Mouse (Mus musculus) R1 (cell line): ENCODE measurements around the gene Masp2.
A peak's percentile ranks its signal among the peaks of the same experiment; 100 is the strongest.

ENCODE experiments used
- DNase-seq: peaks from one replicate; pipeline ENCODE4 v3.0.0-alpha.2; 2018; ENCODE audit warnings: low read depth, low spot score

Masp2 gene

GRCm38 (mm10) chr4:148600316-148600715, 2.0 kb upstream of the Masp2 start:
- peak; percentile 61 for DNase-seq

DNA sequence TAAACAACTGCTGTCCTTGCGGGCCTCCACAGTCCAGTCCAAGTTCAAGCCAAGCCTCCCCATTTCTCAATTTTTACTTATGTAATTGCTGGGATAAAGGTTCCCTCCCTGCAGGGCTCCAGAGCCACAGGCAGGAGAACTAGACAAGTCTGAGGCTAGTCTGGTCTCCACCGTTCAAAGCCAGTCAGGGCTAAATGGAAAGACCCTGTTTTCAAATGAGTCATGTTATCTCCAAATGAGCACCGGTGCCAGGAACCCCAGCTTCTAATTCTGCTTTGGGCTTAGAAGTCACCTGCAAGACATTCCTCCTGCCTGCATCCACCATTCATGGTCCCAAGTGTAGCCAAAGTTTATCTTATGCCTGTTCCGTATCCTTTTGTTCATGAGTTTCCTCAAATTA, 483 bp upstream of the Masp2 start:
- no peak for DNase-seq

- DNase-seq, result peak; percentile 85
These were observed 1.2 kb downstream of the Masp2 start for GRCm38 (mm10) chr4:148603376-148604139.

- DNase-seq, result no peak
These were observed 1.8 kb downstream of the Masp2 start for GRCm38 (mm10) chr4:148604141-148604540.

- peak; percentile 84 for DNase-seq
These were observed 2.3 kb downstream of the Masp2 start for GRCm38 (mm10) chr4:148604541-148605165.

DNA sequence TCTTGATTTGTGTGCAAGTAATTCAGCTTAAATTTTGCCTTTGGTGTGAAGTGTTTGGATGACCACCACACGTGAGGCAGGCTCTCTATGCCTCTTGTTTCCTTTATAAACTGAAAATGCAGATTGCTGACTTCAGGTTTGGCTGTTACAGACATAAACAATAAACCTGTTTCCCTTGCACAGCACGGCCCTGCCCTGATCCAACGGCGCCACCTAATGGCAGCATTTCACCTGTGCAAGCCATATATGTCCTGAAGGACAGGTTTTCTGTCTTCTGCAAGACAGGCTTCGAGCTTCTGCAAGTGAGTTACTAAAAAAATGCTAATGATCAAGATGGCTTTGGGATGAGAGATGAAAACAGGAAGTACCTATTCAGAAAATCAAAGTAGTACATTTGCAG, 5.4 kb downstream of the Masp2 start:
- peak; percentile 81 for DNase-seq

DNA sequence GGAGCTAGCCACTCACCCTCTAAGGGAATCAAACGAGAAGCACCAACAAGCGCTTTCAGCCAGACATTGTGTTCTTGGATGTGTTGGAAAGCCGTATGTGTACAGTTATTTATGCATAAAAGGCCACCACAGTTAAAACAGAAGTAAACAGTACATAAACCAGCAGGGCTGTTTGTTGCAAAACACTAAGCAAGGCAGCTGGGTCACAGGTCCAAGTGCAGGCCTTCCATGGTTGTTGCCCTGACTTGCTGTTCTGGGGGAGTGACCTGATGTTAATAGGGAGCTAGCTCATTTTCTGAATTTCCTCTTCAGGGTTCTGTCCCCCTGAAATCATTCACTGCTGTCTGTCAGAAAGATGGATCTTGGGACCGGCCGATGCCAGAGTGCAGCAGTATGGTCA, 7.5 kb downstream of the Masp2 start:
- DNase-seq, result no peak

- no peak for DNase-seq
These were observed 8.4 kb downstream of the Masp2 start for GRCm38 (mm10) chr4:148610631-148611364.

- no peak for DNase-seq
These were observed 10.2 kb downstream of the Masp2 start for GRCm38 (mm10) chr4:148612557-148612956.

GRCm38 (mm10) chr4:148613738-148614137, 11.4 kb downstream of the Masp2 start:
- DNase-seq, result peak; percentile 66

- no peak for DNase-seq
These were observed 17.5 kb downstream of the Masp2 start for GRCm38 (mm10) chr4:148619805-148620204.

- DNase-seq, result no peak
These were observed 18.4 kb downstream of the Masp2 start for GRCm38 (mm10) chr4:148620718-148621117.

DNA sequence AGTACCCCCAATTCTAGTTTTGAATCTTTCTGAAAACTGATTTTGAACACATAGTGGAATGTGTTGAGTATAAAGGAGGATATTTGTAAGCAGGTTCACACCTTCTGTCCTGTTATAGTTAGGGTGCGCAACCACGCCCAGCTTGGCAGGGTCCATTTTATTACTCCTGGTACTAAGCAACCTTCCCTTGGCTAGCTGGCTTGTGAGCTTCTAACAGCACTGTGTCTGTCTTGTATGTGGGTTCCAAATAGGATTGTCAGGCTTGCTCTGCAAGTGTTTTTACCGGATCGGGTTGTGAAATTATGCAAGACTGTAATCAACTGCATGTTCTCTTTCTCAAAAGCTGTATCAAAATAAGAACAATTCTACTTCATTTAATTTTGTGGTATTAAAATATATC, 20.1 kb downstream of the Masp2 start:
- peak; percentile 13 for DNase-seq

- peak; percentile 67 for DNase-seq
These were observed 21.3 kb downstream of the Masp2 start for GRCm38 (mm10) chr4:148623609-148624008.

- DNase-seq, result no peak
These were observed 22.7 kb downstream of the Masp2 start for GRCm38 (mm10) chr4:148625010-148625409.

- peak; percentile 86 for DNase-seq
These were observed 23.6 kb downstream of the Masp2 start for GRCm38 (mm10) chr4:148625756-148626622.

GRCm38 (mm10) chr4:148626623-148627185, 24.4 kb downstream of the Masp2 start, which contains the start of gene Tardbp:
Gene Tardbp (minus strand): TSS chr4:148627019.
- DNase-seq, result peak; percentile 95

- no peak for DNase-seq
These were observed 24.9 kb downstream of the Masp2 start for GRCm38 (mm10) chr4:148627246-148627645.

DNA sequence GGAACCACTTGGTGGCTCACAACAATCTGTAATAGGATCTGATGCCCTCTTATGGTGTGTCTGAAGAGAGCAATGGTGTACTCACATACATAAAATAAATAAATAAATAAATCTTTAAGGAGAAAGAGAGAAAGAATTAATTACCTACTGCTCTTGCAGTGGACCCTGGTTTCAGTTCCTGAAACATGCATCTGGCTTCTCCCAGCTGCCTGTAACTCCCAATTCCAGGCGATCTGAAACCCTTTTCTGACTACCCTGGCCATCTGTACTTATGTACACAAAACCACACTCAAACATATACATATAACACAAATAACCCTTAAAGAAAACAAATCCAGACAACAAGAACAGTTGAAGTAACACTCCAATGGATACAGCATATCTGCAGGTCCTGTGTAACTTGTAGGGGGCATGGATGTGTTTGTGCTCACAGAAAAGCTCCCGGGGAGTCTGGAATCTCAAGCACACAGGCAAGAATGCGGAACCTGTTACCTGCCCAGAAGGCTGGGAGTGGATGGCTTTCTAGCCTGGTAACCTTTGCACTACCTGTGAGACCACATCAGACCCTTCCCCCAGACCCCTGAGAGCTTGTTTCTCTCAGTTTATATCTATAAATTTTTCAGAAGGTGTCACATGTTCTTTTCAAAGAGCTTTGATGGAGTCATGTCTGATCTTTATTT, 29.8 kb downstream of the Masp2 start:
- DNase-seq, result peak; percentile 79

DNA sequence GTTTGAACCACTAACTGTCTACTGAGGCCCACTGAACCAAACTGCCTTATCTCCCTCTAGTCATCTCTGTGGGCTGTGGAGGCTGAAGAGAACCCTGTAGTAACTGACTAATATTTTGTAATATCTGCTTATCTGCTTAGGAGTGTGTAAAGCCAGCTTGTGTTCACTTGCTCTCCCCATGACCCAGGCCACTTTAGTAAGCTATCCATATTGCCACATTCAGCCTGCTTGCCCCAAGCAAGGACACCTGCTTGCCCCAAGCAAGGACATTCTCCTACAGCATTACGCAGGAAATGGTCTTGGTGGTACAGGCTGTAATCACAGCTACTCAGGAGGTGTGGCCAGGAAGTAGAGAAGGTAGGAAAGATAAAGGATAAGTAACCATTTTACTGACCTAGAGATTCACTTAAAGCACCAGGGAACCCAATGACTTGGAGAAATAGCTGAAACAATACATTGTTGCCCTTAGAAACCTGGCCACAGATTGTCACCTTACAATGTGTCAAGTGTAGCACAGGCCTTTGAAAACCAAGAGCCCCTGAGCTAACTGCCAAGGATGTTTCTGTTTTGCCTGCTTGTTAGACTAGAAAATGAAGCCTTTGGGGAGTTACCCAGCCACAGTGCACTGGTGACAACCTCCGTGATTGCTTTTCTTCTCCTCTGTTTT, 31.2 kb downstream of the Masp2 start:
- DNase-seq, result no peak
